Mouse (Mus musculus) kidney, embryonic 15.5 days (tissue): ENCODE results near the gene Lrpap1. TPM values are rescaled to one million over a fixed set of nuclear protein-coding genes. Genes with fewer than 3 reads are reported as not detected.

Experiments used
- ATAC-seq: fragments of 200-750 bp; cut with Nextera tagmentation; replicated peaks from 2 replicates; pipeline ENCODE4 v1.8.0; 2017; ENCODE audit warnings: moderate TSS enrichment; ENCODE audit not compliant: low FRiP score
- H3K27ac ChIP-seq: fragments of 300-500 bp; sonication (generic); 2 replicates; pipeline ENCODE4 v1.5.1; 2015; ENCODE audit warnings: mild to moderate bottlenecking, inconsistent platforms
- H3K27me3 ChIP-seq: fragments of 300-500 bp; sonication (generic); 2 replicates; pipeline ENCODE4 v1.6.1; 2015; ENCODE audit warnings: inconsistent platforms
- H3K36me3 ChIP-seq: fragments of 300-500 bp; sonication (generic); 2 replicates; pipeline ENCODE4 v1.6.1; 2015; ENCODE audit warnings: inconsistent platforms
- H3K4me1 ChIP-seq: fragments of 300-500 bp; sonication (generic); 2 replicates; pipeline ENCODE4 v1.6.1; 2015; ENCODE audit warnings: inconsistent platforms
- H3K4me2 ChIP-seq: fragments of 300-500 bp; sonication (generic); 2 replicates; pipeline ENCODE4 v1.6.1; 2015; ENCODE audit warnings: moderate library complexity, mild to moderate bottlenecking, inconsistent platforms
- H3K4me3 ChIP-seq: fragments of 300-500 bp; sonication (generic); replicated peaks from 2 replicates; pipeline ENCODE4 v1.5.1; 2015; ENCODE audit warnings: mild to moderate bottlenecking, inconsistent platforms
- H3K9ac ChIP-seq: fragments of 300-500 bp; sonication (generic); 2 replicates; pipeline ENCODE4 v1.6.1; 2015; ENCODE audit warnings: mild to moderate bottlenecking, inconsistent platforms
- H3K9me3 ChIP-seq: fragments of 300-500 bp; sonication (generic); replicated peaks from 2 replicates; pipeline ENCODE4 v1.6.1; 2016; ENCODE audit warnings: inconsistent platforms
- WGBS: fragments of 180-500 bp; shearing (Covaris S2); methylation state at CpG from one replicate; pipeline ENCODE4 v1.1.7; 2015; ENCODE audit warnings: mixed read lengths; 5-methylcytosine and 5-hydroxymethylcytosine counted together
- polyA plus RNA-seq: library from polyadenylated mRNA; unstranded; fragments of >200 nt; fragmentation: Nextera tagmentation; extraction: Ambion mirVana; gene quantifications from 2 replicates; pipeline ENCODE4 v1.2.1, GENCODE M21; 2015

Lrpap1 gene
- polyA plus RNA-seq, 1 experiment from 2014 or later = 196 TPM

GRCm38 (mm10) chr5:35073992-35074391 is 31.6 kb downstream of the Lrpap1 start:
- Histone ChIP-seq H3K27me3 (peaks cover under 1% of the 10 kb centered on the region; the same call in 1 of the 2 replicates), H3K4me2 (no peak overlapping the region), H3K4me3 (no peak overlapping the region), H3K9ac (no peak overlapping the region), H3K4me1 (no peaks in the 10 kb centered on the region; the same call in 1 of the 2 replicates), H3K27ac (no peak overlapping the region), H3K9me3 (no peaks in the 10 kb centered on the region), H3K36me3 (no peaks in the 10 kb centered on the region)
- WGBS = 77% methylated on average over 9 of the region's 9 CpGs
- no peak for ATAC-seq

DNA sequence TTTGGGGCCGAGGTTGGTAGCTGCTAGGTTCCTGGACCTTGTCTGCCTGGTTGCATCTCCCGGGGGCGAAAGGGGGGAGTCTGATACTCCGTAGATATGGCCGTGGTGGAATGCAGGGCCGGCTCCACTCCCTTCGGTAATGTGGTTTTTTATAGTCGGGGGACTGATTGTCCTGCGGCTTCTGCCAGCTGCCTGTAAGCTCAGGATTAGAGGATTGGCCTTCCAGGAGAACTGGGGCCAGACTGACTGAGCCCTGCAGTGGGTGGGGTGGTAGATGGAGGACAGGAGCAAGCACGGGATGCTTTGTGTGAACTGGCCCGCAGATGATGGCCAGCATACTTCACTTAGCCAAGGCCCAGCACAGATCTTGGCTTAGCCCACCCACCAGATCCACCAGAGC is 32.3 kb downstream of the Lrpap1 start:
- H3K9me3 ChIP-seq = no peaks in the 10 kb centered on the region
- no peak overlapping the region for H3K4me2 ChIP-seq
- 76% methylated on average over 11 of the region's 11 CpGs for WGBS
- H3K9ac ChIP-seq = no peak overlapping the region
- H3K4me1 ChIP-seq = no peaks in the 10 kb centered on the region
- H3K4me3 ChIP-seq = no peak overlapping the region
- no peaks in the 10 kb centered on the region for H3K27me3 ChIP-seq
- no peaks in the 10 kb centered on the region for H3K36me3 ChIP-seq
- no peak overlapping the region for H3K27ac ChIP-seq
- ATAC-seq = no peak

DNA sequence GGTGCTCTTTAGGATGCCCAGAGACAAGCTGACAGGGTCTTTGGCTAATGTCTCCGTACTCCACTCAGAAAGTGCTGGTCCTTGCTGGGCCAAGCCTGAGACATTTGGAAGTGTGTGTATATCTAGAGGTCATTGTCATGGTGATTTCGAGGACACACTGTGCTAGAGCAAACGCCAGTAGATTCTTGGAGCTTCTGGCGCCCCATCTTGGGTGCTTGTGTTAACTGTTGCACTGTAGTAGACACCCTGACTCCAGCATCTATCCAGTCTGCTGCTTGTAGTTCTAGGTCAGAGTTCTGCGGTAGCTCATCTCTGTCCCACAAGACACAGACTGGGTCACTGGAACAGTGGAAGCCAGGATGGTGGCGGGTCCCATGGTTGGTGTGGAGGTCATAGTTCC is 33.7 kb downstream of the Lrpap1 start:
- H3K4me2 ChIP-seq = no peak overlapping the region
- H3K9me3 ChIP-seq = no peaks in the 10 kb centered on the region
- no peak overlapping the region for H3K9ac ChIP-seq
- H3K36me3 ChIP-seq = no peaks in the 10 kb centered on the region
- 90% methylated on average over 6 of the region's 6 CpGs for WGBS
- no peak overlapping the region for H3K4me3 ChIP-seq
- ATAC-seq = no peak
- H3K27me3 ChIP-seq = no peaks in the 10 kb centered on the region
- no peaks in the 10 kb centered on the region for H3K4me1 ChIP-seq
- H3K27ac ChIP-seq = no peak overlapping the region

DNA sequence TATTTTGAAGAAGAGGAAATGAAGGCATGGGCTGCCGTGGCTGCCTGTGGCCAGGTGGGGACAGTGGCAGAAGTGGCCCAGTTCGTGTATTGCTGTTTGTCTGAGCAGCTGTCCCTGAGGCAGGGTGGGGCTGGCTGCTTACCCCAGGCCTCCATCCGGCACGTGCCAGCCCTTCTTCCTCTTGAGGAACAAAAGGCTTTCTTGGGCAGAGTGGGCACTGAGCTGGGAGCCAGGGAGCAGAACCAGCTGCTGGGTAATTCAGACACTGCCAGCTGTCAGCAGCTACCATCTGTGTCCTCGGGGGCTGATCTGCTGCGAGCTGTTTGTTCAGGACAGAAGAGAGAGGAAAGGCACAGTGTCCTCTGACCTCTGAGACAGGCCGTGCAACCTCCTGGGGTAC is 34.6 kb downstream of the Lrpap1 start:
- Histone ChIP-seq H3K27me3 (no peaks in the 10 kb centered on the region), H3K36me3 (no peaks in the 10 kb centered on the region), H3K9ac (no peak overlapping the region), H3K9me3 (no peaks in the 10 kb centered on the region), H3K27ac (no peak overlapping the region), H3K4me3 (no peak overlapping the region), H3K4me1 (no peaks in the 10 kb centered on the region), H3K4me2 (no peak overlapping the region)
- WGBS = 46% methylated on average over 7 of the region's 7 CpGs
- ATAC-seq = no peak

DNA sequence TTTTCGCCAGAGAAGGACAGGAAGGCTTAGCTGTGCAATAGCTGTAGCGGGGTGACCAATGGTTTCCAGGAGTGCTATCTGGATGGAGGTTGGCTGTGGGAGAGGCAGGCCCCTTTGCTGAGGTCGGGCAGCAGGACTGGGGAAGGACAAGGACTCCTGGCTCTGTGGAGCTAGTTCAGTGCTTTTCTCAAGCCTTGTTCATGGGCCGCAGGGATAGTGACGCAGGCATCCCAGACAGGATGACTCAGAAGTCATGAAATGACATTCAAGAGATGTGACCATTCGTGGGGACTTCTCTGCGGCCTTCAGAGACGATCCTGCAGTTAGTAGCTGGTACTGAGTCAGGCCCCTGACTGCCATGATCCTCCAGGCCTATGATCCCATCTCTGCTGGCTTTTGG is 35.3 kb downstream of the Lrpap1 start:
- 85% methylated on average over 8 of the region's 8 CpGs for WGBS
- Histone ChIP-seq H3K27ac (no peak overlapping the region), H3K4me2 (no peak overlapping the region), H3K9me3 (no peaks in the 10 kb centered on the region), H3K4me1 (no peaks in the 10 kb centered on the region), H3K27me3 (no peaks in the 10 kb centered on the region), H3K36me3 (no peaks in the 10 kb centered on the region), H3K9ac (no peak overlapping the region), H3K4me3 (no peak overlapping the region)
- ATAC-seq = no peak

DNA sequence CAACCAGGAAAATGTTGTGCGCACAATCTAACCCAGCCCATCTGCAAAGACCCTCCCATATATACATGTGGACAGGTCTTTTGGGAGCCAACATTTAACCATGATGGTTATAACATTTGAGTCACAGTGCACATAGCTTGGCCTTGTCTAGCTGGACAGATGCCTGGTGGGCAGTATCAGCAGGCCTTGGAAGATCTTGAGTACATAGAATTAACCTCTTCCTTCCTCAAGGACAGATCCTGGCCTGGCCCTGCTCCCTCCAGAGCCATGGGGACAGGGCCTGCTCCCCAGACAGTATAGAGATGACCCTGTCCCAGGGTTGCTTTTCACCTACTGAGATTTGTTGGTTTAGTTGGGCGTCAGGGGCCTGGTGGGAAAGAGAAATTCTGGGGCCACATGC is 35.7 kb downstream of the Lrpap1 start:
- Histone ChIP-seq H3K27me3 (no peaks in the 10 kb centered on the region), H3K4me2 (no peak overlapping the region), H3K36me3 (no peaks in the 10 kb centered on the region), H3K4me3 (no peak overlapping the region), H3K4me1 (no peaks in the 10 kb centered on the region), H3K27ac (no peak overlapping the region), H3K9ac (no peak overlapping the region), H3K9me3 (no peaks in the 10 kb centered on the region)
- no peak for ATAC-seq
- WGBS = 87% methylated on average over 2 of the region's 2 CpGs

GRCm38 (mm10) chr5:35060098-35060497 is 45.5 kb downstream of the Lrpap1 start:
- Histone ChIP-seq H3K9ac (no peak overlapping the region), H3K4me2 (no peak overlapping the region), H3K4me3 (no peak overlapping the region), H3K27me3 (peaks cover 38% of the 10 kb centered on the region), H3K9me3 (no peaks in the 10 kb centered on the region), H3K27ac (no peak overlapping the region), H3K4me1 (peaks cover 13% of the 10 kb centered on the region), H3K36me3 (no peaks in the 10 kb centered on the region)
- 53% methylated on average over 3 of the region's 3 CpGs for WGBS
- ATAC-seq = no peak

DNA sequence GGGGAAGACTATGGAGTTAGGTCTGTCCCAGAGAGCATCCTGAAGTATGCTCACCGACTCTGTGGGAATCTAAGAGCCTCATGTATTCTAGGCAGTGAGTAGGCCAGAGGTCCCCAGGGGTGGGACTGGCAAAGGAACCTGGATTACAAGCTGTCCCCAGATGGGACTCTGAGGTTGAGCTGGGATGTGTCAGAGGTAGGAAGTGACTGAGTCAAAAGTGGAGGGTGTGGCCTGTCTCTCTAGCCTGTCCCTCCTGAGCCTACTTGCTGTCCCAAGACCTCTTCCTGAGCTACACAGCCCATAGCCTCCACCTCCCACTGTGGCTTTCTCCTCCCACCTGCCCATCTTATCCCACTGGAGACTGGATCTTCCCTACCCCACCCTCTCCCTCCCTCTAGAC is 47.4 kb downstream of the Lrpap1 start:
- Histone ChIP-seq H3K36me3 (no peaks in the 10 kb centered on the region), H3K4me3 (no peak overlapping the region), H3K9ac (no peak overlapping the region), H3K4me2 (no peak overlapping the region), H3K27ac (no peak overlapping the region), H3K4me1 (peaks cover 13% of the 10 kb centered on the region), H3K9me3 (no peaks in the 10 kb centered on the region), H3K27me3 (peaks cover 45% of the 10 kb centered on the region)
- 71% methylated on average over 1 of the region's 1 CpGs for WGBS
- no peak for ATAC-seq

- Histone ChIP-seq H3K27ac (no peak overlapping the region), H3K4me2 (peak overlapping the region; percentile 98), H3K4me1 (peaks cover 13% of the 10 kb centered on the region), H3K4me3 (peak overlapping the region; percentile 61), H3K27me3 (peaks cover 45% of the 10 kb centered on the region), H3K36me3 (no peaks in the 10 kb centered on the region), H3K9ac (no peak overlapping the region), H3K9me3 (no peaks in the 10 kb centered on the region)
- no peak for ATAC-seq
- 38% methylated on average over 4 of the region's 4 CpGs for WGBS
Measured at GRCm38 (mm10) chr5:35057582-35057981, 48.0 kb downstream of the Lrpap1 start.

GRCm38 (mm10) chr5:35056604-35057432 is 48.7 kb downstream of the Lrpap1 start, which contains the start of gene Dok7:
Dok7 (plus strand) TSS chr5:35056766.
- Histone ChIP-seq H3K4me3 (peak within 1 kb of the TSS; percentile 61), H3K27me3 (peaks cover 45% of the 10 kb centered on the region), H3K9me3 (no peaks in the 10 kb centered on the region), H3K27ac (no peak within 1 kb of the TSS), H3K4me2 (peak within 1 kb of the TSS; percentile 98), H3K4me1 (peaks cover 13% of the 10 kb centered on the region), H3K9ac (peak within 1 kb of the TSS; percentile 46), H3K36me3 (no peaks in the 10 kb centered on the region)
- WGBS = under 1% methylated on average over 64 of the region's 74 CpGs
- peak; percentile 86 for ATAC-seq

DNA sequence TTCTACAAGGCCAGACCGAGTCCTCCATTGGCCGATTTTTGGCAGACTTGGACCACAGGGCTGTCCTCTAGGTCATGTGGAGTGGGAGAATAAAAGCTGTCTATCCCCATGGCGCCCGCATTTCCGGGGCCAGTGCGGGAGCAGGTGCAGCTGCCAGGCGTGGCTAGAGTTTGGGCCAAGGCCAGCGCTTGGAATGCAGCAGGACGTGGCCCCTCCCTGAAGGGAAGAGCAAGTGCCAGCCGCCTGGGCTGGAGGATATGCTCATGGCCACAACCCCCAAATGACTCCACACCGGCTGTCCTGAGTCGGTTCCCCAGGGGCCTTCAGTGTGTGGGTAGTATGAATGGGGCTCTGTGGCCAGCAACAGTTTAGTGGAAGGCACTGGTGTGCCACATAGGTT is 50.5 kb downstream of the Lrpap1 start:
- H3K4me1 ChIP-seq = peaks cover 13% of the 10 kb centered on the region
- no peak overlapping the region for H3K4me3 ChIP-seq
- no peak overlapping the region for H3K4me2 ChIP-seq
- no peaks in the 10 kb centered on the region for H3K36me3 ChIP-seq
- H3K27ac ChIP-seq = no peak overlapping the region
- H3K27me3 ChIP-seq = peaks cover 45% of the 10 kb centered on the region
- 78% methylated on average over 12 of the region's 12 CpGs for WGBS
- H3K9ac ChIP-seq = no peak overlapping the region
- no peaks in the 10 kb centered on the region for H3K9me3 ChIP-seq
- no peak for ATAC-seq

DNA sequence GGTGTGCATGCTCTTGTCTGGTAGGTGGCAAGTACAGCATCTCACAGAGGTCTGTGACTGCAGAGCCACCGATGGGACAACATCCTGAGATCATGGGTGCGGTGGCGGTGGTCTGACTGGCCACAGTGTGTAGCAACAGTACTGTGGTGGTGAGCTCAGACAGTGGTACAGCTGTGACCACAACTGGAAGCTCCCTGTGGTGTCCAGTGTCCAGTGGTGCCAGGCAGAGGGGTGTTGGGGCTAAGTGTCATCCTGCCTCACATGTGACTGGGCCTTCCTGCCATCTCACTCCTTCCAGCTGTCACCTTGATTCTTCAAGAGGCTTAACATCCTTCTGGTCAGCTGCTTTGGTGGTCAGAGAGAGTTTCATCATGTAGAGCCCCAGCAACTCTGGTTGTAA is 50.9 kb downstream of the Lrpap1 start:
- H3K27ac ChIP-seq = no peak overlapping the region
- 91% methylated on average over 3 of the region's 3 CpGs for WGBS
- ATAC-seq = no peak

GRCm38 (mm10) chr5:35050541-35050940 is 55.0 kb downstream of the Lrpap1 start:
- WGBS = 77% methylated on average over 5 of the region's 5 CpGs
- H3K27me3 ChIP-seq = peaks cover 7% of the 10 kb centered on the region; the same call in 1 of the 2 replicates
- ATAC-seq = no peak
- no peak overlapping the region for H3K27ac ChIP-seq
- no peaks in the 10 kb centered on the region for H3K4me1 ChIP-seq
- no peak overlapping the region for H3K9ac ChIP-seq
- H3K4me2 ChIP-seq = no peak overlapping the region
- no peaks in the 10 kb centered on the region for H3K36me3 ChIP-seq
- H3K9me3 ChIP-seq = no peaks in the 10 kb centered on the region
- H3K4me3 ChIP-seq = no peak overlapping the region

More for the DNA sequence above, 50.9 kb downstream of the Lrpap1 start:
- no peaks in the 10 kb centered on the region for H3K9me3 ChIP-seq
- no peak overlapping the region for H3K4me2 ChIP-seq
- no peaks in the 10 kb centered on the region for H3K36me3 ChIP-seq
- no peak overlapping the region for H3K4me3 ChIP-seq
- peaks cover 13% of the 10 kb centered on the region for H3K4me1 ChIP-seq
- H3K27me3 ChIP-seq = peaks cover 43% of the 10 kb centered on the region
- no peak overlapping the region for H3K9ac ChIP-seq
